Mouse (Mus musculus) thymus, adult 2 months (tissue): ENCODE measurements around the gene Ccdc180.

Experiments used
- CTCF ChIP-seq: fragments of 200-500 bp; IDR thresholded peaks from 2 replicates; pipeline ENCODE4 v1.5.1; 2012; ENCODE audit warnings: mild to moderate bottlenecking, control low read depth, low read length, moderate library complexity, borderline replicate concordance; ENCODE audit not compliant: control insufficient read depth, poor library complexity, insufficient read depth; ENCODE audit errors: extremely low read depth
- POLR2A ChIP-seq: fragments of 200-500 bp; IDR thresholded peaks from 2 replicates; pipeline ENCODE4 v1.6.1; 2012; ENCODE audit warnings: mild to moderate bottlenecking, low read length, control low read depth, moderate library complexity; ENCODE audit not compliant: control insufficient read depth, poor library complexity, insufficient read depth; ENCODE audit errors: extremely low read depth

GRCm38 (mm10) chr4:45846263-45846662 lies 43.8 kb upstream of the Ccdc180 start:
- TF ChIP-seq POLR2A (no peak), CTCF (no peak)
